Mouse (Mus musculus) megakaryocyte, embryonic 14.5 days (primary cell): ENCODE measurements around the gene Olfr308. TPM values are rescaled to one million over a fixed set of nuclear protein-coding genes. Genes with fewer than 3 reads are reported as not detected.
"Not testable (repeated sequence)": the region's sequence is repeated elsewhere in the genome, so short reads cannot be mapped to it uniquely, and the experiment has no call there.

Experiments
- H3K27me3 ChIP-seq: replicated peaks from 2 replicates; pipeline ENCODE3; 2012; ENCODE audit warnings: inconsistent platforms
- H3K36me3 ChIP-seq: replicated peaks from 2 replicates; pipeline ENCODE3; 2012; ENCODE audit warnings: low read length, inconsistent platforms, mixed read lengths
- H3K4me1 ChIP-seq: 2 replicates; pipeline ENCODE4 v1.6.1; 2012; ENCODE audit warnings: inconsistent platforms
- H3K4me3 ChIP-seq: replicated peaks from 2 replicates; pipeline ENCODE3; 2012; ENCODE audit warnings: moderate library complexity, mild to moderate bottlenecking, inconsistent platforms
- H3K9me3 ChIP-seq: 2 replicates; pipeline ENCODE4 v1.6.1; 2012; ENCODE audit warnings: inconsistent platforms
- FLI1 ChIP-seq: IDR thresholded peaks from 2 replicates; pipeline ENCODE4 v1.6.1; 2012; ENCODE audit warnings: low read length, inconsistent platforms, mixed read lengths
- GATA1 ChIP-seq: IDR thresholded peaks from 3 replicates; pipeline ENCODE4 v1.6.1; 2012; ENCODE audit warnings: mixed read lengths, low read length, inconsistent platforms, borderline replicate concordance
- polyA plus RNA-seq: library from polyadenylated mRNA; stranded (reverse); fragments of >175 nt; gene quantifications from 2 replicates; pipeline ENCODE4 v1.2.3, GENCODE M21; 2012; ENCODE audit warnings: low replicate concordance; ENCODE audit not compliant: insufficient read depth

Olfr308 gene
- polyA plus RNA-seq, result not detected in 2 replicates

GRCm38 (mm10) chr7:86325530-86325929 is at the start of gene Olfr308:
TSS of gene Olfr308 (minus strand) at chr7:86325630.
- H3K4me3 ChIP-seq, result no peak within 1 kb of the TSS
- H3K4me1 ChIP-seq, result no peaks in the 10 kb centered on the region
- TF ChIP-seq GATA1 (no peak), FLI1 (no peak)
- no peaks in the 10 kb centered on the region for H3K9me3 ChIP-seq
- no peaks in the 10 kb centered on the region for H3K27me3 ChIP-seq
- H3K36me3 ChIP-seq, result no peaks in the 10 kb centered on the region

DNA sequence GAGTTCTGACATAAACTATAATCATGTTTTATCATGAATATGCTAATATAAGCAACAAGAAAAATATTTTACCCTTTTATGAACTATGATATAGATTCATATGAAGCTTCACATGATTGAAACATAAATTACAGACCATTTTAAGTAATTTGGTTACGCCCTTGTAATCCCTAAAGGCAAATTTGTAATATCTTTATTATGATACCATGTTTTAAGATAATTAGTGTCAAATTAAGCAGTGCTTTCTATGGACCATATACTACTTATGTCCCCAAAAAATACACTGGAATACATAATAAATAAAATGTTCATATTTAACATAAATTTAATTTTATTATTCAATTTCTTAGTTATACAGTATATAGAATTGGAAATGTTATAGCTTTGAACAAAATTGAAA is 41.4 kb upstream of the Olfr308 start, which contains the start of gene Olfr305:
Olfr305 (minus strand) TSS at position 101 of the 400 bp plus-strand sequence.
- H3K36me3 ChIP-seq, result no peaks in the 10 kb centered on the region
- no peaks in the 10 kb centered on the region for H3K9me3 ChIP-seq
- H3K27me3 ChIP-seq, result no peaks in the 10 kb centered on the region
- TF ChIP-seq FLI1, result no peak
- no peak for TF ChIP-seq GATA1
- no peak within 1 kb of the TSS for H3K4me3 ChIP-seq
- H3K4me1 ChIP-seq, result no peaks in the 10 kb centered on the region

DNA sequence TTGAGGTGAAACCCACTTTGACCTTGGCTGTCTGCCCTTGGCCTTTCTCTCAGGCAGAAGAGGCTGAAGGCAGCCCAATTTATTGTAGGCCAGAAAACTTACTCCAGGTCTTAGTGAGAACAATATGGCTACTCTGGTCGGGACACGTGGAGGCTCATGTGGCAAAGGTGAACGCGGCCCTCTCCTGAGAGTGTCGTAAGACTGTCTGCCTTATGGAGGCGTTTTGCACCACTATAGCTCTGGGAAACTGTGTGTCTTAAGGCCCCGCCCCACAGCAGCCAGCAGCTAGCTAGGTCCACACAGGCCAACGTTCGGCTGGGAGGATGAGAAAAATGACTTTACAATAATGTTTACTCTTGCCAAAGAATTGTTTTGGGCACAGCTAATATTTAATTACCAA is 20.9 kb upstream of the Olfr308 start:
- not testable (repeated sequence) for H3K36me3 ChIP-seq, H3K27me3 ChIP-seq, H3K4me3 ChIP-seq, H3K9me3 ChIP-seq, H3K4me1 ChIP-seq

GRCm38 (mm10) chr7:86344253-86344652 is 18.8 kb upstream of the Olfr308 start:
- H3K9me3 ChIP-seq, result no peaks in the 10 kb centered on the region
- H3K4me1 ChIP-seq, result no peaks in the 10 kb centered on the region
- no peaks in the 10 kb centered on the region for H3K36me3 ChIP-seq
- no peak for TF ChIP-seq FLI1
- H3K4me3 ChIP-seq, result no peak overlapping the region
- H3K27me3 ChIP-seq, result no peaks in the 10 kb centered on the region

- no peaks in the 10 kb centered on the region for H3K27me3 ChIP-seq
- no peaks in the 10 kb centered on the region for H3K36me3 ChIP-seq
- no peaks in the 10 kb centered on the region for H3K9me3 ChIP-seq
- TF ChIP-seq FLI1 (no peak), GATA1 (no peak)
- H3K4me3 ChIP-seq, result no peak overlapping the region
- no peaks in the 10 kb centered on the region for H3K4me1 ChIP-seq
These were observed 17.6 kb upstream of the Olfr308 start for GRCm38 (mm10) chr7:86342881-86343565.

DNA sequence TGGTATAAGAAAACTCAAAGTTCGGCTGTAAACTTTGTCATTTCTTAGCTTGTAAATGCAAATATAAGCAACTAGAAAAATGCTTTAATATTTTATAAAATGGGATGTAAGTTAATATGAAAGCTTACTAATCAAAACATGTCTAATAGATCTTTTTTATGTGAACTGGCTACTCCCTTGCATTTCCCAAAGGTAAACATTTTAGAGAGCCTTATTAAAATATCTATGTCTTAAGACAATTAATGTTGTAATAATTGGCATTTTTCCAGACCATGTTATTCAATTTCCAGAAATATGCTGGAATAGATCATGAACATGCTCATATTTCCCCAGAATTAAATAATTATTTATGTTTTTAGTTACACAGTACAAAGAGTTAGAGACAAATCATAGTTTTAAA is 12.1 kb upstream of the Olfr308 start, which contains the start of gene Olfr307:
Olfr307 (minus strand) TSS at position 101 of the 400 bp plus-strand sequence.
- TF ChIP-seq FLI1 (no peak), GATA1 (no peak)
- H3K9me3 ChIP-seq, result no peaks in the 10 kb centered on the region
- H3K4me3 ChIP-seq, result no peak within 1 kb of the TSS
- no peaks in the 10 kb centered on the region for H3K36me3 ChIP-seq
- H3K27me3 ChIP-seq, result no peaks in the 10 kb centered on the region
- H3K4me1 ChIP-seq, result no peaks in the 10 kb centered on the region

- no peaks in the 10 kb centered on the region for H3K27me3 ChIP-seq
- no peaks in the 10 kb centered on the region for H3K4me1 ChIP-seq
- no peaks in the 10 kb centered on the region for H3K9me3 ChIP-seq
- TF ChIP-seq FLI1 (no peak), GATA1 (no peak)
- no peaks in the 10 kb centered on the region for H3K36me3 ChIP-seq
- no peak overlapping the region for H3K4me3 ChIP-seq
These were observed 4.1 kb downstream of the Olfr308 start for GRCm38 (mm10) chr7:86321323-86321722.

- Histone ChIP-seq H3K36me3 (no peaks in the 10 kb centered on the region), H3K9me3 (no peaks in the 10 kb centered on the region), H3K27me3 (no peaks in the 10 kb centered on the region)
These were observed 11.8 kb downstream of the Olfr308 start, which contains the start of gene Olfr309 for GRCm38 (mm10) chr7:86313608-86314007. TSS of gene Olfr309 (minus strand) at chr7:86313708.

GRCm38 (mm10) chr7:86277072-86277471 is 48.4 kb downstream of the Olfr308 start, which contains the start of gene Olfr310:
TSS of gene Olfr310 (minus strand) at chr7:86277172.
- Histone ChIP-seq H3K36me3 (no peaks in the 10 kb centered on the region), H3K4me1 (no peaks in the 10 kb centered on the region), H3K9me3 (no peaks in the 10 kb centered on the region), H3K27me3 (no peaks in the 10 kb centered on the region), H3K4me3 (no peak within 1 kb of the TSS)
- TF ChIP-seq FLI1, result no peak
- no peak for TF ChIP-seq GATA1

More at GRCm38 (mm10) chr7:86313608-86314007, 11.8 kb downstream of the Olfr308 start, which contains the start of gene Olfr309:
- H3K4me1 ChIP-seq, result no peaks in the 10 kb centered on the region
- no peak within 1 kb of the TSS for H3K4me3 ChIP-seq
- no peak for TF ChIP-seq GATA1
- no peak for TF ChIP-seq FLI1

Other genes with a start within 250 kb of the Olfr308 start
- not detected in 2 replicates for gene Vmn2r75, start 153.9 kb downstream of the Olfr308 start, polyA plus RNA-seq
- not detected in 2 replicates for gene Vmn2r76, start 79.3 kb downstream of the Olfr308 start, polyA plus RNA-seq
- gene Olfr310, start 48.5 kb downstream of the Olfr308 start, polyA plus RNA-seq, result not detected in 2 replicates
- gene Olfr309, start 11.9 kb downstream of the Olfr308 start, polyA plus RNA-seq, result not detected in 2 replicates
- gene Olfr307, start 12.0 kb upstream of the Olfr308 start, polyA plus RNA-seq, result not detected in 2 replicates
- gene Olfr305, start 41.3 kb upstream of the Olfr308 start, polyA plus RNA-seq, result 0.47 TPM in 1 of 2 replicates, not detected in the other
- gene Olfr304, start 61.0 kb upstream of the Olfr308 start, polyA plus RNA-seq, result not detected in 2 replicates
- gene Olfr303, start 72.2 kb upstream of the Olfr308 start, polyA plus RNA-seq, result not detected in 2 replicates
- not detected in 2 replicates for gene Olfr301, start 78.2 kb upstream of the Olfr308 start, polyA plus RNA-seq
- gene Olfr299, start 134.3 kb upstream of the Olfr308 start, polyA plus RNA-seq, result not detected in 2 replicates
- not detected in 2 replicates for gene Olfr298, start 166.9 kb upstream of the Olfr308 start, polyA plus RNA-seq
- not detected in 2 replicates for gene Olfr297, start 194.3 kb upstream of the Olfr308 start, polyA plus RNA-seq